Mouse (Mus musculus): ENCODE data around the gene Tssk3.

Gene Tssk3

GRCm38 (mm10) chr4:129448713-129449112, 42.1 kb downstream of the Tssk3 start:
- DNase-seq (ENCODE audit: low spot score in 2 of 2), result no peak

GRCm38 (mm10) chr4:129447778-129448563, 42.9 kb downstream of the Tssk3 start:
- no peak for DNase-seq (ENCODE audit: low spot score in 2 of 2)

GRCm38 (mm10) chr4:129447360-129447759, 43.5 kb downstream of the Tssk3 start:
- no peak for DNase-seq (ENCODE audit: low spot score in 2 of 2)

- no peak for DNase-seq (ENCODE audit: low spot score in 2 of 2)
Measured at GRCm38 (mm10) chr4:129441145-129441544, 49.7 kb downstream of the Tssk3 start.

GRCm38 (mm10) chr4:129440340-129441063, 50.3 kb downstream of the Tssk3 start, which contains the start of gene Zbtb8b:
Gene Zbtb8b (minus strand): TSS chr4:129440853.
- peak; percentile 49 to 64 for DNase-seq (ENCODE audit: low spot score in 2 of 2)

All from frontal cortex, postnatal 25 days (tissue).